Mouse (Mus musculus): ENCODE results near the gene Gorasp1.

- TF ChIP-seq CTCF (IDR thresholded peaks at IDR 0.05), result no peak
- no peak for TF ChIP-seq EP300 (IDR thresholded peaks at IDR 0.05; ENCODE audit: insufficient read depth, low read depth, low read length)
Observed at GRCm38 (mm10) chr9:119950434-119950833, 13.1 kb upstream of the Gorasp1 start.

Data from heart, adult 2 months (tissue).